Mouse (Mus musculus): ENCODE data around the gene Frat2. TPM values are rescaled to one million over a fixed set of nuclear protein-coding genes. Genes with fewer than 3 reads are reported as not detected.

Frat2 gene
- total and polyA plus RNA-seq, 3 experiments = 1.4 to 4.9 (median 2.7) TPM

- Histone ChIP-seq H3K27me3 (ENCODE audit: control insufficient read depth, insufficient read depth, low read length) (no peaks in the 10 kb centered on the region), H3K4me3 (no peak overlapping the region), H3K27ac (no peak overlapping the region), H3K79me2 (replicated peaks; ENCODE audit: control insufficient read depth, insufficient read depth, low read length) (no peaks in the 10 kb centered on the region), H3K9ac (ENCODE audit: low read depth, low read length) (no peak overlapping the region), H3K4me1 (ENCODE audit: control insufficient read depth, insufficient read depth, low read length) (no peaks in the 10 kb centered on the region), H3K36me3 (ENCODE audit: control insufficient read depth, insufficient read depth, low read length) (no peaks in the 10 kb centered on the region)
- intact Hi-C loops (cut with DNase I) = no loop called here
- WGBS = 84% methylated on average over 12 of the region's 12 CpGs
- DNase-seq = no peak
- TF ChIP-seq EP300 (IDR thresholded peaks at IDR 0.05; ENCODE audit: insufficient read depth, low read depth, low read length) (no peak), POLR2A (IDR thresholded peaks at IDR 0.05; ENCODE audit: insufficient read depth, low read depth, low read length) (no peak), CTCF (IDR thresholded peaks at IDR 0.05) (no peak)
Measured at GRCm38 (mm10) chr19:41796789-41797327, 51.1 kb downstream of the Frat2 start.

- H3K27ac ChIP-seq = no peak overlapping the region
- no peaks in the 10 kb centered on the region for H3K4me1 ChIP-seq (ENCODE audit: control insufficient read depth, insufficient read depth, low read length)
- intact Hi-C loops (cut with DNase I) = no loop called here
- H3K4me3 ChIP-seq = no peak overlapping the region
- H3K27me3 ChIP-seq (ENCODE audit: control insufficient read depth, insufficient read depth, low read length) = no peaks in the 10 kb centered on the region
- H3K79me2 ChIP-seq (replicated peaks; ENCODE audit: control insufficient read depth, insufficient read depth, low read length) = no peaks in the 10 kb centered on the region
- TF ChIP-seq CTCF (IDR thresholded peaks at IDR 0.05) = no peak
- no peak for TF ChIP-seq EP300 (IDR thresholded peaks at IDR 0.05; ENCODE audit: insufficient read depth, low read depth, low read length)
- no peak for TF ChIP-seq POLR2A (IDR thresholded peaks at IDR 0.05; ENCODE audit: insufficient read depth, low read depth, low read length)
- 82% methylated on average over 3 of the region's 3 CpGs for WGBS
- H3K36me3 ChIP-seq (ENCODE audit: control insufficient read depth, insufficient read depth, low read length) = no peaks in the 10 kb centered on the region
- H3K9ac ChIP-seq (ENCODE audit: low read depth, low read length) = no peak overlapping the region
- no peak for DNase-seq
Measured at GRCm38 (mm10) chr19:41796148-41796760, 51.7 kb downstream of the Frat2 start.

Other genes starting within 250 kb of the Frat2 start
- gene Slit1, start 104.5 kb downstream of the Frat2 start, total RNA-seq (2021) = under 1 TPM; 0.05 to 0.07 TPM
- 0.03 and 0.06 TPM in 2 replicates for gene Slit1, start 104.5 kb downstream of the Frat2 start, polyA plus RNA-seq (2012; rRNA removed)
- gene Arhgap19, start 46.1 kb downstream of the Frat2 start, total RNA-seq (2021) = 1 to 10 TPM; 1.7 to 2.0 TPM
- gene Arhgap19, start 46.1 kb downstream of the Frat2 start, polyA plus RNA-seq (2012; rRNA removed) = 1.4 and 2.1 TPM in 2 replicates
- gene Frat1, start 18.2 kb downstream of the Frat2 start, total RNA-seq (2021) = 1 to 10 TPM; 2.5 to 3.9 TPM
- 1.3 TPM in 2 replicates for gene Frat1, start 18.2 kb downstream of the Frat2 start, polyA plus RNA-seq (2012; rRNA removed)
- gene Rrp12, start 48.0 kb upstream of the Frat2 start, total RNA-seq (2021) = 10 to 100 TPM; 13.7 to 17.4 TPM
- gene Rrp12, start 48.0 kb upstream of the Frat2 start, polyA plus RNA-seq (2012; rRNA removed) = 6.6 and 6.9 TPM in 2 replicates
- gene Pgam1, start 63.8 kb upstream of the Frat2 start, total RNA-seq (2021) = 100 to 1,000 TPM; 122 to 135 TPM
- gene Pgam1, start 63.8 kb upstream of the Frat2 start, polyA plus RNA-seq (2012; rRNA removed) = 111 and 162 TPM in 2 replicates
- gene Exosc1, start 85.3 kb upstream of the Frat2 start, total RNA-seq (2021) = 10 to 100 TPM; 13.2 to 13.9 TPM
- 9.8 and 9.9 TPM in 2 replicates for gene Exosc1, start 85.3 kb upstream of the Frat2 start, polyA plus RNA-seq (2012; rRNA removed)
- gene Zdhhc16, start 85.3 kb upstream of the Frat2 start, total RNA-seq (2021) = 10 to 100 TPM; 12.3 to 14.6 TPM
- gene Zdhhc16, start 85.3 kb upstream of the Frat2 start, polyA plus RNA-seq (2012; rRNA removed) = 40.3 and 53.3 TPM in 2 replicates
- gene Mms19, start 133.0 kb upstream of the Frat2 start, total RNA-seq (2021) = 10 to 100 TPM; 14.2 to 17.9 TPM
- gene Mms19, start 133.0 kb upstream of the Frat2 start, polyA plus RNA-seq (2012; rRNA removed) = 35.4 and 48.4 TPM in 2 replicates
- gene Ubtd1, start 133.6 kb upstream of the Frat2 start, total RNA-seq (2021) = 10 to 100 TPM; 21.4 to 22.7 TPM
- 27.3 and 37.3 TPM in 2 replicates for gene Ubtd1, start 133.6 kb upstream of the Frat2 start, polyA plus RNA-seq (2012; rRNA removed)
- gene Ankrd2, start 187.9 kb upstream of the Frat2 start, total RNA-seq (2021) = under 1 TPM; 0.20 to 0.42 TPM
- not detected in 2 replicates for gene Ankrd2, start 187.9 kb upstream of the Frat2 start, polyA plus RNA-seq (2012; rRNA removed)
- gene Hoga1, start 197.5 kb upstream of the Frat2 start, total RNA-seq (2021) = 1 to 10 TPM; 1.6 to 2.3 TPM
- gene Hoga1, start 197.5 kb upstream of the Frat2 start, polyA plus RNA-seq (2012; rRNA removed) = 0.85 and 1.4 TPM in 2 replicates
- gene 4933411K16Rik, start 204.1 kb upstream of the Frat2 start, total RNA-seq (2021) = under 1 TPM in 1 of 2 experiments, not detected in 1; 0.23 TPM
- gene 4933411K16Rik, start 204.1 kb upstream of the Frat2 start, polyA plus RNA-seq (2012; rRNA removed) = 0.41 and 0.73 TPM in 2 replicates
- gene Morn4, start 238.2 kb upstream of the Frat2 start, total RNA-seq (2021) = 1 to 10 TPM; 2.3 to 2.5 TPM
- gene Morn4, start 238.2 kb upstream of the Frat2 start, polyA plus RNA-seq (2012; rRNA removed) = 5.0 and 5.5 TPM in 2 replicates
- gene Pi4k2a, start 242.3 kb upstream of the Frat2 start, total RNA-seq (2021) = 10 to 100 TPM; 18.2 to 21.3 TPM
- gene Pi4k2a, start 242.3 kb upstream of the Frat2 start, polyA plus RNA-seq (2012; rRNA removed) = 15.1 and 21.4 TPM in 2 replicates